Mouse (Mus musculus) B cell, adult 62 days (primary cell): ENCODE measurements around the gene Zfp780b. TPM values are rescaled to one million over a fixed set of nuclear protein-coding genes. Genes with fewer than 3 reads are reported as not detected.

ENCODE experiments used
- total RNA-seq: library from RNA; stranded (reverse); gene quantifications from 4 replicates; pipeline ENCODE4 v1.2.4, GENCODE M21; 2023

The Zfp780b gene
- total RNA-seq: 9.1 to 11.1 TPM (median 10.4 TPM) in 4 replicates

GRCm38 (mm10) chr7:27978683-27979528, at the start of gene Zfp780b:
Gene Zfp780b (minus strand): TSS chr7:27979171.

GRCm38 (mm10) chr7:28013549-28014444, 34.8 kb upstream of the Zfp780b start, which contains the start of gene Zfp850:
Gene Zfp850 (minus strand): TSS chr7:28014115.

GRCm38 (mm10) chr7:27928818-27929695, 49.9 kb downstream of the Zfp780b start, which contains the start of gene Zfp974:
Gene Zfp974 (minus strand): TSS chr7:27929460.

Other genes starting within 250 kb of the Zfp780b start
- 12.1 to 15.1 TPM (median 13.4 TPM) in 4 replicates for gene Zfp60, start 247.8 kb downstream of the Zfp780b start, total RNA-seq
- gene Zfp626, start 172.0 kb downstream of the Zfp780b start, total RNA-seq: 6.9 to 10.4 TPM (median 8.6 TPM) in 4 replicates
- gene Zfp59, start 140.6 kb downstream of the Zfp780b start, total RNA-seq: 4.0 to 5.8 TPM (median 4.9 TPM) in 4 replicates
- gene Zfp607a, start 121.6 kb downstream of the Zfp780b start, total RNA-seq: 9.4 to 13.2 TPM (median 11.6 TPM) in 4 replicates
- gene Zfp974, start 49.7 kb downstream of the Zfp780b start, total RNA-seq: 11.9 to 16.6 TPM (median 13.5 TPM) in 4 replicates
- 7.8 to 10.0 TPM (median 9.0 TPM) in 4 replicates for gene Zfp850, start 34.9 kb upstream of the Zfp780b start, total RNA-seq
- gene Psmc4, start 70.9 kb upstream of the Zfp780b start, total RNA-seq: 105 to 128 TPM (median 110 TPM) in 4 replicates
- gene Fcgbp, start 92.1 kb upstream of the Zfp780b start, total RNA-seq: not detected in 4 replicates
- not detected in 4 replicates for gene 9530053A07Rik, start 150.3 kb upstream of the Zfp780b start, total RNA-seq
- gene Fbl, start 190.5 kb upstream of the Zfp780b start, total RNA-seq: 213 to 229 TPM (median 221 TPM) in 4 replicates
- 19.6 to 26.1 TPM (median 20.6 TPM) in 4 replicates for gene Dyrk1b, start 200.3 kb upstream of the Zfp780b start, total RNA-seq